Mouse (Mus musculus) inflammation-experienced regulatory T-cells, adult 6 months (primary cell): ENCODE data around the gene Sntb2. TPM values are rescaled to one million over a fixed set of nuclear protein-coding genes. Genes with fewer than 3 reads are reported as not detected.
"Not testable (repeated sequence)": the region's sequence is repeated elsewhere in the genome, so short reads cannot be mapped to it uniquely, and the experiment has no call there.

ENCODE experiments used
- ATAC-seq: one replicate; pipeline ENCODE4 v1.8.0; 2017
- polyA plus RNA-seq, 3 experiments: library from polyadenylated mRNA; unstranded; fragments of 100-300 nt; shearing (Covaris generic); gene quantifications; one replicate each; pipeline ENCODE4 v1.2.1; 2017

The Sntb2 gene
- polyA plus RNA-seq, result 1 to 10 TPM; 3.3 to 6.0 (median 4.8) TPM

DNA sequence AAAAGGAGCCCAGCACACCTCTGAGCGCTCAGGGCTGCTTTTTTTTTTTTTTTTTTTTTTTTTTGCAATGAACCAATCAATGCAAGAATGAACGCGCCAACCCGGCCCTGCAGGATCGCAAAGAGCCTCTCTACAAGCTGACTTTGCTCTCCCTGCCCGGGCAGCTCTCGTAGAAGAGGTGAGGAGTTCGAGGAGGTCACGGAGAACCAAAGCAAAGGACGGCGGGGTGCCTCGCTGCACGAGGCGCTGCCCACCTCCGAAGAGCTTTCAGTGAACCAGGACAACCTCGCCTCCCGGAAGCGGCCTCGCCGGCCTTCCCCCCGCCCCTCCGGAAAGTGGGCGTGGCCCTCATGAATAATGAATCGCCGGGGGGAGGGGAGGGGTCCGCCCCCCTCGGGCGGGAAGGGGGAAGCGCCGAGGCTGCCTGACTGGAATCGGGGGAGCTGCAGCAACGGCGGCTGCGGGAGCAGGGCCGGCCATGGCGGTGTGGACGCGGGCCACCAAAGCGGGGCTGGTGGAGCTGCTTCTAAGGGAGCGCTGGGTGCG lies at the start of gene Sntb2:
Sntb2 (plus strand) TSS at position 427 of the 546 bp plus-strand sequence.
- peak; percentile 79 for ATAC-seq

DNA sequence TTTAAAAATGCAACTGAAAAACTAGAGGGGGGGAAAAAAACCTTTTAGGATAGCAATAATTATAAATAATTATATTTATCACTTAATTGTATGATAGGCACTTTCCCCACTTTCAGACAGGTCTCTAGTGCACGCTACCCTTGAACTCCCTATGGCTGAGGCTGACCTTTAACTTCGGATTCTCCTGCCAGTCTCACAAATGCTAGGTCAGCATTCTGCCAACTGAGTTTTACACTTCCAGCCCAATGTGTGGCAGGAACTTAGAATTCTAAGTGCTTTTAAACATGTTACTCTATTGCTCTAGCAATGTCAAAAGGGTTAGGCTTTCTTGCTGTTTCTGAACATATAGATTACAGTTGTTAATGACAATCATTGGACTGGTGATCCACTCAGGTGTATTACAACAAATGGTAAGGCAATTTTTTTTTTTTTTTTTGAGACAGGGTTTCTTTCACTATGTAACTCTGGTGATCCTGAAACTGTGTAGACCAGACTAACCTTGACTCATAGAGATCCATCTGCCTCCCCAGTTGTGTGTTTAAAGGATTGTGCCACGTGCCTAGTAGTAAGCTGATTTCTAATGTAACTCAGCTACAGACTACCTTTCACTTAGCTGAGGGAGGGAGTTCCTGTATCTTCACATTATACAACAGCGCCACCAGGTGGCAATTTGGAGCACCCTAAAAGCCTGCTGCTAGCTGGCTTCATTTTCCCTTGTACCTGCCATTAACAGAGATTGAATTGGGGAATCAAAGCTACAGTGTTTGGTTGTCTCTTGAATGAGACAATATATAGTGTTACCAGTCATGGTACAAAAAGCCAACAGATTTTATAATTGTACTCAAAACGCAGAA lies 48.0 kb upstream of the Sntb2 start:
- peak; percentile 81 for ATAC-seq

DNA sequence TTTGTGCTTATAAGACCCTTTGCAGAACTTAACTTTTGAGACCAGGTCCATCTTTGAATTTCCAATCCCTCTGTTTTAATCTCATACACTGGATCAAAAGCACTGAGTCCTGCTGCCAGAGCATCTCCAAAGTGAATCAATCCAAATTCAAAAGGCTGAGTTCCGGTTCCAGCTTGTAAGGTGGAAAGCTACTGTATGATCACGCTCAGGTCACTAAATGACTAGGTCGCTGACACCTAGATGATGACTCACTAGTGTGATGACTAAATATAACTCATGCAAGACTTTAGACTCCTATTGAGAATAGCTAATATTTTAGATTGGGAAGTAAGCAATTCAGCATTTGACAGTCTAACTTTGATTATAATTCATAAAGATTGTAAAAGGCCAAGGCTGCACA lies 46.7 kb upstream of the Sntb2 start:
- no peak for ATAC-seq

DNA sequence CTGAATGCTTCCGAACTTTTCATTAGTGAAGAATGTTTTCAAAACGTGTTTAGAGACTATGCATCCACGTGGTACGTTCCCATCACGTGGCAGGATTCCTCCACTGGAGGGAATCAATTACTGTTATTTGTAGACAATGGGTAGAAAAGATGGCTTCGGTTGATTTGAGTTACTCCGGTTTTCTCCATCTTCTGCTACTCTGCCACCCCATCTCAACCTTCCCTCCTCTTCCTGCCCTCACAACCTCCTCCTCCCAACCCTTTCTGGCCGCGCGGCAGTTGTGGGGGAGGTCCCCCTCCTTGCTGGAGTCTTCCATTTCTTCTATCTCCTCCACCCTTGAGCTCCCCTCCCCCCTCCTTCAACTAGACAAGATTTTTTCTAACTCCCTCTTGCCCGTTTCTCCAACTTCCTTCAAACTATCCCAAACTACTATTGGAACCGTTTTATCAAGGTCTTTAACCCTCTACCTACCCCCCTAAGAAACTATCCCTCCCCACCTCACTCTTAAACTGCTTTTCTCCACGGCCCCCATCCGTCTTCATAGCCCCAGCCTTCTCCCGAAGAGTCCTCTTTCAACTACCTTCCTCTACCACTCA lies 43.2 kb upstream of the Sntb2 start:
- peak; percentile 22 for ATAC-seq

DNA sequence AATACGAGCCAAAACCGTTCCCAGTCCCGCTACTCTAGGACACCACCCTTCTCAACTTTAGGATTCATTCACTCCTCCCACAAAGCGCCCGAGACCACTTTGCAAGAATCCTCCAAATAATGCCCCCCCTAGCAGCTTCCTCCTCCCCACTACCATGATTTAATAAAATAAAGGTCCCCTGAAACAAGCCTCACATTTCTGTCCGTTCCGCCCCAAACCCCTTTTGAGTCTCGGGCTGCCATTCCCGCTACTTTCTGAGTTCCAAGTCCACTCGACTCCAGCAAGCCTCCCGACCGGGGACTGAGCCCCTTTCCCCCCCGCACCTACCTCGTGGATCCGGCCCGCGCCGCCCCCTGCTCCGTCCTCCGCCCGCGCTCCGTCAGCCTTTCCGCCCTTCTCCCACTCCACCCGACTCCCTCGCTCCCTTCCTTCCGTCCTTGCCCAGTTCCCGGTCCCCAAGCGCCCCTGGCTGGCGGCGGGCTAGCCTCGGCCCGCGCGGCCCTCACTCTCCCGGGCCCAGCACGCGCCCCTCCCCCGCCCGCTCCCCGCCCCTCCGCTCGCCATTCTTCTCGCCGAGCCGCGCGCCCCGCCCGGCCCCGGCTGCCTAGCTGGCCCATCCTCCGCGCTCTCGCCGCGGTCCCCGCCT lies 42.6 kb upstream of the Sntb2 start:
- ATAC-seq, result peak; percentile 36

DNA sequence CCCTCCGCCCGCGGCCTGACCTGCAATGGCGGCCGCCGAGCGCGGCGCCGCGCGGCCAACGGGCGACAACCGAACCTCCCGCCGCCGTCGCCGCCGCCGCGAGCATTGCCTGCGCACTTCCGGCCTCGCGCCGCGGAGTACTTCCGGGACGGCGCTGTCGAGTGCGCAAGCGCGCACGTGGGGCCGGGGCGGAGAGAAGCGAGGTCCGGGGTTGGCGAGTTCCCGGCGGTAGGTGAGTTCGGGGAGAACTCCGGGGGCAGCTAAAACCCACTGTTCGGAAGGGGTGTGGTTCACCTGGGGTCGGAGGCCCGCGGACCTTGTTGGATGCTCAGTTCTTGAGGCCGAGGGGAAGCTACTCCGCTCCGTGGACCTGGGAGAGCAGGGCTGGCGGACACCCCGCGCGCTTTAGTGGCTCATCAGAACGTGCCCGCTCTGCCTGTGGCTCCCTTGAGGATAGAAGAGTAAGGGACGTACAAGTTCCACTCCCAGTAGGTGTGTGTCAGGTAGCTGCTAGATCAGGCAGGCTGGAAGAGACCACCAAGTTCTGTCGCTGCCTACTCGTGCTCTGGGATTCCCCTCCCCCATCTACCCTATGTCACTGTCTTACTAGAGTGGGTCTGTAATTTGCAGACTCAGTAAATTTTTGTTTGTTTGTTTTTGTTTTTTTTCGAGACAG lies 41.9 kb upstream of the Sntb2 start, which contains the start of gene Utp4:
Utp4 (plus strand) TSS at position 156 of the 676 bp plus-strand sequence.
- peak; percentile 85 for ATAC-seq

DNA sequence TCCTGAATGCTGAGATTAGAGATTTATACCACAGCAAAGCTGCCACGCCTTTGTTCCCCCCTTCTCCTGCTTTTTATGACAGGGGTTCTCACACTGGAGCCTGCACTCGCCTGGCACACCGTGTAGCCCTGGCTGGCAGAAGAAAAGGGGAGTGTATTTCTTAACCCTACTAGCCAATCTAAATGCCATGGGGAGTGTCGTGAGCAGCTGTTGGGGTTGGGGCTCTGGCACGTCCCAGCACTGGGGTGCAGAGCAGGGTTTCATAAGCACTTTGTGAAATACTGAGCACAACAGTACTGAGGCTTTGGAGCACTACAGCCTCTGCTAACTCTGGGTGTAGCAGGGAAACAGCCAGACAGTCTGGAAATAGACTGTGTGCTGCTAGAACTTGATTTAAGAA lies 36.1 kb upstream of the Sntb2 start:
- ATAC-seq, result no peak

DNA sequence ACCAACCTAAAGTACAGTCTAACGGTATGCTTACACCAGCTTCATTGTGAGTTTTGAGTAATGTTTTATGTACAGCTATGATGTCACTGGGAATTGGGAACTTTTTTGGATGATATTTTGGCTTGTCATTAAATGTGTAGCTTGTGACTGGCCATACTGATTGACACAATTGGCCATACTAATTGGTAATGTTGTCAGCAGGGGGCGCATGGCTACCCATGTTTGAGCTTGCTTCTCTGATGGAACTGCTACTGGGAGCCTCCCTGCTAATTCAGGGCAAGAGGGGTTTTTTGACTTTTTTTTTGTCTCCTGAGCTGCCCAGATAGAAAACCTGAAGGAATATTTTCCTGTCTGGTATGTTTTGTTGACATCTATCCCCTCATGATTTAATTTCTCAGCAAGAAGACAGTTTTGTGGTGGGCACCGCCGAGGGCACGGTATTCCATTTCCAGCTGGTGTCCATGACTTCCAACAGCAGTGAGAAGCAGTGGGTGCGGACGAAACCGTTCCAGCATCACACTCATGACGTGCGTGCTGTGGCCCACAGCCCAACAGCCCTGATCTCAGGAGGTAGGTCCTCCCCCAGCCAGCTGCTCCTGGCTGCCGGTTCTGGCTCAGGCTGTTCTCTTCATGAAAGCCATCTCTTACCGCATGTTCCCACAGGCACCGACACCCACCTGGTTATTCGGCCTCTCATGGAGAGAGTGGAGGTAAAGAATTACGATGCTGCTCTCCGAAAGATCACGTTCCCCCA lies 29.6 kb upstream of the Sntb2 start:
- no peak for ATAC-seq

DNA sequence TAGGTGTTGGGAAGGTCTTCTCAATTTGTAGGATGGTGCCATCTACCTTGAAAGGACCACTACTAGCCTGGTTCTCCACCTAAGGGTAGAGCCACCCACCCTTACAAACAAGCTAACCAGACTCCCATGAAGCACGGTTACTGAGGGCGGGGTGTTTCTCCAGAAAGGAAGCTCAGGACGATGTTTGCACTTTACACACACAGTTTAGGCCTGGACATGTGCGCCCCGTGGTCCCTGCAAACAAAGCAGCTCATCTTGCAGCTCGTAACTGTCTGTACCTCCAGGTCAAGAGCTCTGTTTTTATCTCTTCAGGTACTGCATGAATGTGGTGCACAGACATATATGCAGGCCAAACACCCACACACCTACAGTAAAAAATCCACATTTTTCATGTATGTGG lies 28.9 kb upstream of the Sntb2 start:
- ATAC-seq, result no peak

DNA sequence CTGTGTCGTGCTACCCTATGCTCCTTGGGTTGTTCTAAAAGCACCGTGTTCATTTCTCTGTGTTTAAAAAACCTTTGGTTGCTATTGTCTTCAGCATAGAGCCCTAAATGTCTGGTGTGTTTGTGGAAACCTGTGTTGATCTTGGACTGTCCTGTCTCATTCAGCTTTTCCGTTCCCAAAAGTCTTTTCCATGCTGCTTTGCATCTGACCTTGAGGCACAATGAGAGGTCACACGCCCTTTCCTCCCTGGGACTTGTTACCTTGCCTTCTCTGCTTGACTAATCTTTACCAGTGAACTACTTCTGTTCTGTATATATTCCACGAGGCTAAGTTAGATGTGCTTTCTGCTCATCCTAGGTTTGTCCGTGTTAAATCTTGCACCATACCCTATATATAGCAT lies 28.1 kb upstream of the Sntb2 start:
- no peak for ATAC-seq

DNA sequence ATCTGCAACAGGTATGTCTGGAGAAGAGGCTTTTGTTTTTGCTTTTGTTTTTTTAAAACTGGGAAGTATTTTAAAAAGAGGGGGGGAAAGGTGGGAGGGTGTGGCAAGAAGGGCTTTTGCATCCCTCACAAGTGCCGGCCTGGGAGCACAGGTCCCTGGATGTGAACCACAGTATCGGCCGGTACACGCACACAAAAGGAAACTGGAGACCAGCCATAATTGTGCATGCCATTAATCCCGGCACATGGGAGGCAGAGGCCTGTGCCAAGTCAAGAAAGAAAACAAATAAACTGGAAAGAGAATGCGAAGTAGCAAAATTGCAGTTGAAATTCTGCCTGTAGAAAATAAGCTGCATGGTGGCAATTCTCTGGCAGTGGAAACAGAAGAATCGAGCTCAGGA lies 27.3 kb upstream of the Sntb2 start:
- ATAC-seq, result no peak

DNA sequence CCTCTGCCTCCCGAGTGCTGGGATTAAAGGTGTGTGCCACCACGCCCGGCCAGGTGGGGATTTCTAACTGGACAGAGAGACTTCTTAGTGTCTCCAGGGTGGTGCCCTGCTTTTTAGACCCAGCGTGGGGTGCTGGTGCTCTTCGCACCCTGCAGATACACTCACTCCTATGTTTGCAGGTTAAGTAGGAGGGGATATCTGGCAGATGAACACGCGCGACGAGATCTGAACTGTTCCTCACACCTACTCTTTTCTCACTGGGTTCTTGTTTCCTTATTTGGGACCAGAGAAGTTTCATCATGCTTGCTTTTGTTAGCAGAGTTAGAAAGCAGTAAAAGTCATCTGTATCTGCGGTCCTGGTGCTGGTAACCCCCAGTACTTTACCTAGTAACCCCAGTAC lies 21.9 kb upstream of the Sntb2 start:
- no peak for ATAC-seq

DNA sequence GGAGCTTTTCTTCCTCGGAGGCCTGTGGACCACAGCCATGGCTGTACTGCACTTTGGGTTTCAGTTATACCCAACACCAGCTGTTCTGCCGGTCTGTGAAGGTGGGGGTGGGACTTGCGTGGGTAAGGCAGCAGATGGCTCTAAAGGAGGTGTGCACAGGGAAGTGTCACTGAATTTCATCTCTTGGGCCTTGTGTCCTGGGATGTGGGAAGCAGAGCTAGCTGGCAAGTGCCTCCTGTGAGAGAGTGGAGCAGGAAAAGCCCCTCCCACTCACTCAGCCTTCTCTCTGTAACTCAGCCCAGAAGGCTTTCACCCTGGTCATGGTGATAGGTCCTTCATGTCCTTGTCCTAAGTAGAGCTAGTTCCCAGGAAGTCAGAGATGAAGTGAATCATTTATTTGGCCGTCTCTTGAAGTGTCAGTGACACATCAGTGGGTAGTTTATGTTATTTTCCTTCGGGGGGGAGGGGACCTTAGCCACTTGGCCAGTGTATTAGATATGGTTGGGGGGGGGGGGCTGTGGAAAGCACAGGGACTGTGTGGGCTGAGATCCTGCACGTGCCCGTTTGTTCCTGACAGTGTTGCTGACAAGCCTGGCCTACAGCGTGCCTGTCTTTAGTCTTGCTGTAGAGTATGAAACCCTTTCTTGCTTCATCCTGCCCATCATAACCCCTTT lies 15.7 kb upstream of the Sntb2 start:
- ATAC-seq, result no peak

DNA sequence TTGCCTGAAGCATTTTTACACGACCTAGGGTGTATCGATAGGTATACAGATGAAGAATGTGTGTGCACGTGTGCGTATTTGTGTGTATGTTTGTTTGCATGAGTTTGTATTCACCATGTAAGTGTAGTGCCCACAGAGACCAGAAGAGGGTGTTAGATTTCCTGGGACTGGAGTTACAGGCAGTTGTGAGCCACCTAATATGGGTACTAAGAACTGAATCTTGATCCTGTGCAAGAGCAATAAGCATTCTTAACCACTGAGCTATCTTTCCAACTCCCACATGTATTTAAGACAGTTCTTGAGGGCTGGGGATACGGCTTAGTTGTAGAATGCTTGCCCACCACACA lies 15.2 kb upstream of the Sntb2 start:
- ATAC-seq, result no peak

DNA sequence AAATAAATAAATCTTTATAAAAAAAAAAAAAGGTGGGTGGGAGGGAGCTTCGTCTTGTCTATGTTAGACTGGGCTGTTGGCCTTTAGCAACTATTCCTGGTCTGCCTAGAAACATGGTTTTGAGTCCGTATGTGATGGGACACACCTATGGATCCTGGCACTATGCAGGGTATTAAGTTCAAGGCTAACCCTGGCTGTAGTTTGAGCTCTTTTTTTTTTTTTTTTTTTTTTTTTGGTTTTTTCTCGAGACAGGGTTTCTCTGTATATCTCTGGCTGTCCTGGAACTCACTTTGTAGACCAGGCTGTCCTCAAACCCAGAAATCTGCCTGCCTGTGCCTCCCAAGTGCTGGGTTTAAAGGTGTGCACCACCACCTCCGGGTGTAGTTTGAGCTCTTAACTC lies 11.5 kb upstream of the Sntb2 start:
- ATAC-seq, result no peak

DNA sequence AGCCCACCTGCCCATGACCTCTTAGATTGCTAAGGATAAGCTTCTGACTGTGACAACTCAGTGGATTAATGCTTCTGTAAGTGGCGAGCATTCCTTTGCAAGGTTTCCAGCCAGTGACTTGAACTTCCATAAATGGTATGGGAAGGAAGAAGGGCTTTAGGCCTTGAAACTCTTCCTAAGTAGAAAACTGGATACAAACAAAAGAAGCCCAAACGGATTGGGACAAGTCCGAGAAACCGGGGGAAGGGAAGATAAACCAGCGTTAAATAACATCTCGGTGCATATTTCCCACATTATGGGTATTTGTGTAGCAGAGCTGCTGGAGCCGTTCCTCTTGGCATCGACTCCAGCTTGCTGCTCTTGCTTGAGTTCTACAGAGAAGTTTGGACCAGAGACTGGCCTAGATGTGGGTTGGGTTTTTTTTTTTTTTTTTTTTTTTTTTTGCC lies 10.6 kb upstream of the Sntb2 start:
- no peak for ATAC-seq

DNA sequence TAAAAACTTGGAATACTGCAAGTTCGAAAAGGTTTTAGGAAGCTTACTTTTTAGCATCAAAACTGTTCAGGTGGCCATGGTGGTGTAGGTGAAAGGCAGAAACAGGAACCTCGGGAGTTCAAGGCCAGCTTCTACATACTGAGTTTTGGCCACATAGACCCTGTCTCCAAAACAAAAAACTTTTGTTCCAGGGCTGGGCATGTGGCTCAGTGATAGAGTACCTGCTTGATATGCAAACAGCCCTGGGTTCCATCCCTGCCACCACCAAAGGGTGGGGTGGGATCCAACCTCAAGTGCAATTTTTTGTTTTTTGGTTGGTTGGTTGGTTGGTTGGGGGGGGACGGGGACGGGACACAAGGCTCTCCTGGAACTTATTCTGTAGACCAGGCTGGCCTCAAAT lies 10.1 kb upstream of the Sntb2 start:
- no peak for ATAC-seq

DNA sequence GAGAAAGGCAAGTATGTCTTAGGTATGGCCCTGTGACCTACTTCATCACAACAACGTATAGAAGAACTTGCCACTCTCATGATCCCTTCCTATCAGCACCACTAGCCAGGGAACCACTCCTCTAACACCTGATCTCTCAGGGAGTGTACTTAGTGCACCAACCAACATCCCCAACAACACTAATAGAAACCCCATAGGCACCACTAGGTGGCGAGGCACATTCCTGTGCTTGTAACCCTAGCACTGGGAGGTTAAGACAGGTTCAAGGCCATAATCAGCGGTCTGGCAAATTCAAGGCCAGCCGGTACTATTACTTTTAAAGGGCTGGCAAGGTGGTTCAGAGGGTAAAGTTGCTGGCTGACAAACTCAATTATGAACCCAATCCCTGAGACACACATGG lies 8.3 kb upstream of the Sntb2 start:
- peak; percentile 72 for ATAC-seq

DNA sequence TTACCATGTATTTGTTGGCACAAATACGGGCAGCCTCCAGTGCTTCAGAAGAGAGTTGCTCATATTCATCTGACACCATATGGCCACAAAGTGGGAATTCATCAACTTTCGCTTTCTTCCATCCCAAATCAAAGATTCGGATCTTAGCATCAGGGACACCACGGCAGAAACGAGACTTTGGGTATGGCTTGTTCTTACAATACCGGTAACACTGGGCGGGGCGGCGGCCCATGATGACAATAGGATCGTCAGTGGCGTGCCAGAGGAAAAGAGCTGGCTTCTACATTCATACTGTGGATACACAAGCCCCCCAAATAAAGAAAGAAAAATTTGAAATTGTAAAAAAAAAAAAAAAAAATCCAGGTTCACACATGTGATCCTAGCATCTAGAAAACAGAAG lies 7.4 kb upstream of the Sntb2 start:
- ATAC-seq, result not testable (repeated sequence)

DNA sequence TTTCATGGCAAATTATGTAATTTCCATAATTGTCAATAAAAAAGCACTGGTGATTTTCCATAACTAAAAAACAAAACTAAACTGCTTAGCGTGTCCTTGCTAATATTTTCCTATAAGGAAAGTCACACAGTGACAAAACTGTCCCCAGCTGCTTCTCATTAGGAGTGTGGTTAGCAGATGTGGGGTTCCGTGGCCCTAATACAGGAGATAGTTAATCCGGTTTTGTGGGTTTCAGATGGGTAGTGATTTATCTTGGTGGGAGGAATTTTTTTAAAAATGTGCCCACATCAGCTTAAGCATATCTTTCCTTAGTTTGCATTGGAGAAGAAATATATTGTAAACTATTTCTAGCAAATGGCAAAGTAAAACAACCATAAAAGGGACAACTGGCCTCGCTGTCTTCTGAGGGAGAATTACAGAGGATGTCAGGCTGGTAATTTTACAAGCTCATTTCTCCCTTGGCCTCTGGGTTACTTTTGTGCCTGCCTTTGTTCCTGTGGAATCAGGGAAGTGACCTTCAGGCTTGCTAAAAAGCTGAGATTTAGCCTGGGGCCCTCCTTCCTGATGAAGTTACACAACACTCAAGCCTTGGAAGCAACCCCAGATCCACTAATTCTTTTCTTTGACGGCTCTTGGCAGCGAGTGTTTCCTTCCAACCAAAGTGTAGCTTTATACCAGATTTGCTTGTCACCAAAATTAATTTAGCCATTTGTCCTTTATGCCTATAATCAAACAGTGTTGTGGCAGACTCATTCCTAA lies 6.2 kb upstream of the Sntb2 start:
- ATAC-seq, result no peak

DNA sequence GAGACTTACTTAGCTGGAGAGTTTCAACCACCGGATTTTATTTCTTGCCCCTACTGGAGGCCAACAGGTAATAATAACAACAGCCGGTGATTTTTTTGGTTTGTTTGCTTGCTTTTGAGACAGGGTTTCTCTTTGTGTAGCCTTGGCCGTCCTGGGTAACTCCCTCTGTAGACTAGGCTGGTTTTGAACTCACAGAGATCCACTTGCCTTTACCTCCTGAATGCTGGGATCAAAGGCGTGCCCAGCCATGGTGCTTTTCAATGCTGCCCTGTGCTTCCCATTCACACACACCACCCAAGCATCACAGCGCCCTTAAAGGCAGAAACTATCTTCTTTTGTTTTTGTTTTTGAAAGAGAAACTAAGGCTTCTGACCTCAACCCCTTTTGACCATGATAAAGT lies 5.6 kb upstream of the Sntb2 start:
- ATAC-seq, result no peak
